Mouse (Mus musculus) adrenal gland, postnatal 0 days (tissue): ENCODE measurements around the gene Mfsd4b5. TPM values are rescaled to one million over a fixed set of nuclear protein-coding genes. Genes with fewer than 3 reads are reported as not detected.

Experiments used
- polyA plus RNA-seq: library from polyadenylated mRNA; unstranded; fragments of >200 nt; fragmentation: Nextera tagmentation; extraction: Ambion mirVana; gene quantifications from 2 replicates; pipeline ENCODE4 v1.2.1, GENCODE M21; 2015

Mfsd4b5 gene
- polyA plus RNA-seq = 0.05 and 0.22 TPM in 2 replicates

GRCm38 (mm10) chr10:39986466-39986865 is at the start of gene Mfsd4b5:
Gene Mfsd4b5, minus strand, starts transcription at chr10:39986646.

GRCm38 (mm10) chr10:40024554-40025428 is 38.3 kb upstream of the Mfsd4b5 start, which contains the start of gene Mfsd4b1:
Gene Mfsd4b1, minus strand, starts transcription at chr10:40025268.

GRCm38 (mm10) chr10:39959761-39960440 is 26.5 kb downstream of the Mfsd4b5 start, which contains the start of gene Mfsd4b3:
Gene Mfsd4b3, minus strand, starts transcription at chr10:39960153.

GRCm38 (mm10) chr10:39926616-39927139 is 59.8 kb downstream of the Mfsd4b5 start, which contains the start of gene Mfsd4b2:
Gene Mfsd4b2, minus strand, starts transcription at chr10:39926923.

Other genes starting within 250 kb of the Mfsd4b5 start
- gene Mfsd4b4, start 87.4 kb downstream of the Mfsd4b5 start, polyA plus RNA-seq = 4.6 and 6.9 TPM in 2 replicates
- not detected in 2 replicates for gene Mfsd4b2, start 59.7 kb downstream of the Mfsd4b5 start, polyA plus RNA-seq
- 2.1 and 3.8 TPM in 2 replicates for gene Mfsd4b3, start 26.5 kb downstream of the Mfsd4b5 start, polyA plus RNA-seq
- gene Mfsd4b1, start 38.6 kb upstream of the Mfsd4b5 start, polyA plus RNA-seq = 0.26 and 0.35 TPM in 2 replicates
- 6.0 and 7.9 TPM in 2 replicates for gene Slc16a10, start 155.6 kb upstream of the Mfsd4b5 start, polyA plus RNA-seq